Mouse (Mus musculus) forelimb bud, embryonic 11.5 days (tissue): ENCODE results near the gene Minos1.

ENCODE experiments used
- DNase-seq: peaks from one replicate; pipeline ENCODE4 v3.0.0-alpha.2; 2012; ENCODE audit warnings: low read depth, low spot score

Gene Minos1

DNA sequence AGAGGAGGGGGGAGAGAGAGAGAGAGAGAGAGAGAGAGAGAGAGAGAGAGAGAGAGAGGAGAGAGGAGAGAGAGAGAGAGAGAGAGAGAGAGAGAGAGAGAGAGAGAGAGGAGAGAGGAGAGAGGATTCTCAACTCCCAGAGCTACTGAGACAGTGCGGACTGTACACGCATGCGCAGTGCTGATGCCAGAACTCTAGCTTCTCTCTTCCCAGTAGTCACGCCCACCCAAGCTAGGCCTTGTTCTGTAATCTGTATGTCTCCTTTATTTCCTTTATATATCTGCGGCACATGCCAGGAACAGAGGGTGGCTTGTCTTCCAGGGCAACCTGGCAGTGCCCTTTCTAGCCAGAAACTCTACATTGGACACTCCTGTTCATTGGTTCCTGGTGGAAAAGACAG is 66.1 kb downstream of the Minos1 start:
- no peak for DNase-seq

DNA sequence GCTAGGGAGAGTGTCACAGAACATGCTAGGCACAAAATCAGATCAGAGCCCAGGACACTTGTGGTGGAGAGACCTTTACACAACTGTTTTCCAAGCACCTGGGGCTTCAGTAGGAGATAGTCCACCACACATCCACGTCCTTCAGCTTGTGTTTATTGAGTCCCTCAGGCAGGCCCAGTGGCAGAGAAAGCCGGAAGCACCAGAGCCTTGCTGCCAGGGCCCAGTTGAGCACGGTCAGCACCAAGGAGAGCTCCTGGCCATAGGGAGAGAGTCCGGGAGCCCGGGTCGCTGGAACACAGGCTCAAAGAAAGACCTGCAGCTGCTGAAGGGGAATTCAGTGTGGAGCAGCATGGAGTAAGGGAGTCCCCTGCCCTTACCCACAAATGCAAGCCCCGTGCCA is 71.3 kb downstream of the Minos1 start:
- DNase-seq: peak; percentile 78

DNA sequence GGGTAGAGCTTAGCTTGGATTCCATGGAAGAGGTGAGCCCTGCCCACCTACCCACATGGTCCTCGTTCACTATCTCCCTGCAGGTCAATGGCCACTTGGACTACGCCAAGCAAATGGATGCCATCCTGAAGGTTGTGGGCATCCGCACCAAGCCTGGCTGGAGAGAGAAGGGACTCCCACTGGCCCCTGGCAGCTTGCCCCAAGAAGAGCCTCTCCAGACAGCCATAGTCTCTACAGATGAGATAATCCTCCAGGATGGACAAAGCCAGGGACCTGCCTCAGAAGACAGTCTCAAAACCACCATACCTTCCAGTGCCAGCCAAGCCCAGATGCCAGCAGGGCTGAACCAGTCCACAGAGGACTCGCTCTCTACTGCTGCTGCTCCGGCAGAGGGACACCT is 72.9 kb downstream of the Minos1 start:
- no peak for DNase-seq

DNA sequence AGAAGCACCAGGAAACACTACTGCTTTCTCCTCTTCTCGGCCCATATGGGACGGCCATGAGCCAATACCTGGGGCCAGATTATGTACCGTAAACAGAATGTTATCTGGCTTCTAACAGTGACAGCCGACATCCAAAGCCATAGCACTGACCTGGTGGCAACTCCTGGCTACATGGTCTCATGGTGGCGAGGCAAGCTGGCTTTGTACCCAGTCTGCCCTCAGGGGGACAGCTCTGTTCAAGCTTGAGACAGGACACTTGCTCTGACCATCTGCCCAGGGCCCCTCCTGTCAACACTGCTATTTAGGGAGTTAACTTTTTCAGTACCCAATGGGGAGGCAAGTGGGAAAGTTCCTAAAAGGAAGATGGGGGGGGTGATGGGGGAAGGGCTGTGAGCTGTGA is 73.6 kb downstream of the Minos1 start:
- DNase-seq: no peak

DNA sequence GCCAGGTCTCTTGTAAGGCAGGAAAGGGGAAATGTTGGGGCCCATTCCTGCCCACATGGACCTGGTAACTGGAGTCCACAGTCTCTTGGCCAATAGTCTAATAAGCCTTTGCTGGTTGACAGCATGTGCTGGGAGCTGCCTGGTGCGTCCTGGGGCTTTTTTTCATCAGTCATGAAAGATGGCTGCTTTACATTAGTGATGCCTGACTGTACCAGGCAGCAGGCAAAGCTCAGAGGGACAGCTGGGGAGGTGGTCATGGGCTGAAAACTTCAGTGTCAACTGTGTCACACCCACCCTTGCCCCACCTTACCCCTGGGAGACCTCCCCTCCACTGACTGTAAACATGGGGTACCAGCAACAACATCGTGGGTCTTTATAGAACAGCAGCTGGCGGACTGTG is 75.2 kb downstream of the Minos1 start:
- DNase-seq: no peak

DNA sequence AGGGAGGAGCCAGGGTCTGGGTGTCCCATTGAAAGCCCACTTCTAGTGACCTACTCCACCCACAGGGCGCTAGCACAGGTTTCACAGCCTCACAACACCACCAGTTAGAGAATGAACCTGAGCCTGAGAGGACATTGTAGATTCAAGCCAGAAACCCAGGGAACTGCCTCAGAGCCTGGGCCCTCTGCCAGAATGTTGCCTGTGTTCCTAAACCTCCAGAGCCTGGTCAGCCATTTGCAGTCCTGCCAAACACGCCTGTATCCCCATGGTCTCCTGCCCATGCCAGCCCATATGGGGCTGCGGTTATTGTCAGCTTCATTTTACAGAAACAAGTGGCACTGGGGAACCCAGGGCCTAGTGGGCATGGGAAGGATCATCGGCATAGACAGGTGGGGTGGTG is 75.6 kb downstream of the Minos1 start:
- DNase-seq: no peak

DNA sequence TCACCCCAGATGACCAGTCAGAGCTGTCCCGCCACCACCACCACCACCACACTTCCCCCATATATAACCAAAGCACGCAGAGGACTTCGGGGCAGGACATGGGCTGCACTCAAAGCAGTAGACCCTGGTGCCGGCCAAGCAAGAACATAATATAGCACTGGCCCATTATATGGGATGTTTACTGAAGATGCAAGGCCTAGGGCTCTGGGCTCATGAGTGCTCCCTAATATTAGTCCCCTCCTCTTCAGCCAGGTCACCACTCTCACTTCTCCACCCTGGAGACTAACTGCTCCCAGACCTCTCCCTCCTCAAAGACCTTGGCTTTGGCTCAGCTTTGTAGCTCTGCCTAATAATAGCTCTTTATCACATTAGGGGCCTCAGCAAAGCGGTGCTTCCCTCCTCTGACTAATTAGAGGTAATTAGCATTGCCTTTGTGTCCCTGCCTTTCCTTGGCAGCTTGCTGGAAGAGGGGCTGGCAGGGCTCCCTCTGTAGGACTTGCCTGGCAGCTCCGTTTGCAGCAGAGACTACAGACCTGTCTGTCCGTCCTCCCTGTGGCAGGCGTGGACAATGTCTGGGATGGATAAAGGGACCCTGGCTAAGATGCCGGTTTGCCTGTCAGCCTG is 76.5 kb downstream of the Minos1 start:
- DNase-seq: no peak

DNA sequence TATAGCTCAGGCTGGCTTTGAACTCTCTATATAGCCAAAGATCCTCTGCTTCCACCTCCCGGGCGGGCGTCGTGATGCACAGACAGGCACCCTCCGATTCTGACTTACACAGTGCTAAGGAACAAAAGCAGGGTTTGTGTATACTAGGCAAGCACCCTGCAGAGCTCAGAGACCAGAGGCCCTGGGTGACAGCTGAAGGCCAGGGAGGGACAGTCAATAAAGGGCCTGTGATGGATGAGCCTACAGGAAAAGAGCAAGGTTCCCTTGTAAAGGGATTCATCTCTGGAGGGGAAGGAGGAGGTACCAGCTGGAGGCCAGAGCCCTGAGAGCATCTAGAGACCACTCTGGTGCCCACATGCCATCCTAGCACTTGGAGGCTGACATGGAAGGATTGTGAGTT is 77.5 kb downstream of the Minos1 start:
- no peak for DNase-seq

DNA sequence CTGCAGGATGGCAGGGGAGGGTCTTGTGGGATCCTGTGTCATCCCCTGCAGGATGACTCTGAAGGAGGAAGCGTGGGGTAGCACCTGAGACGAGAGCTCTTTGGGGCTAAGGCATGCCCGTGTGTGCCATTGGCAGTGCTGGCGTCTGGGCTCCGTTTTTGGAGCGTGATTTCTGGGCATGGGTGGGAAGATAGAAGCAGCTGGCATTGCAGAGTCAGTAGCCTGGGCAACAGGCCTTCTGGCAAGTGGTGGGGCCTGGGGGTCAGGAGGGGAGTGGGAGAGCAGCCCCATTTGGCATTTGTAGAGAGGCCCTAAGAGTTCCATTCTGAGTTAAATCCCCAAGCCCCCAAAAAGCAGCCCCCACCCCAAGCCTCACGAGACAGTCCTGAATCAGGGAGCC is 78.1 kb downstream of the Minos1 start:
- no peak for DNase-seq
